Mouse (Mus musculus): Measurements from ENCODE around the gene Rif1. TPM values are rescaled to one million over a fixed set of nuclear protein-coding genes. Genes with fewer than 3 reads are reported as not detected.
"Not testable (repeated sequence)": the region's sequence is repeated elsewhere in the genome, so short reads cannot be mapped to it uniquely, and the experiment has no call there.

Rif1 gene
- polyA plus RNA-seq, 1 experiment from 2014 or later, result 39.4 TPM

DNA sequence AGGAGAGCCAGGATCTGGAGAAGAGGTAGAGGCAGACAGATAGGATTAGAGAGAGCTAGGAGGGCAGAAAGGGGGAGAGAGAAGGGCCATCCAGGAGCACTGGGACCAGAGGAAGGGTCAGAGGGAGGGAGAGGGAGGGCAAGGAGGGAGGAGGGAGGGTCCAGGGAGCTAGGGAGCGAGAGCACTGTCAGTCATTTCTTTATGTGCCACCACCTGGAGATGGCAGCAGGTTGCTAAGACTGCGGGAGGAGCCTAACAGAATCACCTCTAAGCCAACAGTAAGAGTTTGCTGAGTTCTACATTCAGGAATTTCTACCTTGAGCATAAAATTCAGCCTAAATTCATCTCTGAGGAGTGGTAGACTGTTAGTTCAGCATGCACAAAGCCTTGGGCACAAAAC lies 6.0 kb downstream of the Rif1 start:
- H3K36me3 ChIP-seq (ENCODE audit: control insufficient read depth, insufficient read depth, low read length), result peaks cover 3% of the 10 kb centered on the region; the same call in 1 of the 2 replicates
- 95% methylated on average over 2 of the region's 2 CpGs for WGBS
- no peak overlapping the region for H3K9ac ChIP-seq (ENCODE audit: low read length)
- no peak overlapping the region for H3K4me3 ChIP-seq (ENCODE audit: low read depth, low read length)
- no peak overlapping the region for H3K27ac ChIP-seq (ENCODE audit: low read depth, low read length)
- H3K4me1 ChIP-seq (ENCODE audit: control insufficient read depth, insufficient read depth, low read length), result 0 out of 2 replicates have a peak, but pooled peaks cover 3% of the 10 kb centered on the region
- H3K4me2 ChIP-seq (ENCODE audit: low read depth), result no peak overlapping the region
- no peaks in the 10 kb centered on the region for H3K9me3 ChIP-seq (ENCODE audit: control insufficient read depth, low read length)
- no peak for ATAC-seq (ENCODE audit: insufficient read depth, low FRiP score, low TSS enrichment)
- no peak for DNase-seq (ENCODE audit: low spot score)
- no peaks in the 10 kb centered on the region for H3K27me3 ChIP-seq (ENCODE audit: control insufficient read depth, insufficient read depth, low read length)

DNA sequence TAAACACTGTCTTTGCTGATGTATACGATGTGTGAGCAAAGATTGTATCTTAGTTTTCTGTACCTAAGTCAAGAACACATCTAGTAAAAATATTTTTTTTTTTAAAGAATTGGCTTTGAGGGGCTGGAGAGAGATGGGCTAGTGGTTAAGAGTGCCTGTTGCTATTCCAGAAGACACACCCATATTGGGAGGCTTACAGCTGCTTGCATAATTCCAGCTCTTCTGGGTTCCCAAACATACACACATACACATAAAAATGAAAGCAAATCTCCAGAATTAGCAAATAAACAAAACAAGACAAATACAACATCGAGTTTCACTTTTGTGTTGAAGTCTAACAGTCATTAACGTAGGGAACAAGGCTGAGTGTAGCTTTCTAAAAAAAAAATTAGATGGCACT lies 11.4 kb downstream of the Rif1 start:
- WGBS, result 93% methylated on average over 3 of the region's 3 CpGs
- Histone ChIP-seq H3K4me1 (ENCODE audit: control insufficient read depth, insufficient read depth, low read length) (no peaks in the 10 kb centered on the region), H3K27ac (ENCODE audit: low read depth, low read length) (no peak overlapping the region), H3K27me3 (ENCODE audit: control insufficient read depth, insufficient read depth, low read length) (no peaks in the 10 kb centered on the region), H3K9ac (ENCODE audit: low read length) (no peak overlapping the region), H3K36me3 (ENCODE audit: control insufficient read depth, insufficient read depth, low read length) (peaks cover 2% of the 10 kb centered on the region), H3K4me2 (ENCODE audit: low read depth) (no peak overlapping the region), H3K9me3 (ENCODE audit: control insufficient read depth, low read length) (no peaks in the 10 kb centered on the region), H3K4me3 (ENCODE audit: low read depth, low read length) (no peak overlapping the region)
- no peak for ATAC-seq (ENCODE audit: insufficient read depth, low FRiP score, low TSS enrichment)
- DNase-seq (ENCODE audit: low spot score), result no peak

DNA sequence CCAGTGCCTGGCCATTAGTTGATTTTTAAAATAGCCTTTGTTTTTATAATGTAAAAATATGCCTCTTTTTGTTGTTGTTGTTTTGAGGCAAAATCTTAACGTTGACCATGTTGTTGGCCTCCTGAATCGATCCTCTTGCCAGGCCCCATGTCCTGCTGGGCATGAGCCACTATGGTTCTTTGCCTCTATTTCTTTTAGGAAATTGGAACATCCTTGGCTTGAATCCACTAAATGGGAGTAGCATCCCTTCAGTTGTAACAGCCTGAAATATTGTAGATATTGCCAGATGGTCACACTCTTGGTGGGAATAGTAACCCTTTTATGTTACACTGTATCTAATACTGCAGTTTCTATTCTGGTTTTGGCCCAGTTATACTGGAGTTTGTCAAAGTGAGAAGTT lies 11.9 kb downstream of the Rif1 start:
- H3K9me3 ChIP-seq (ENCODE audit: control insufficient read depth, low read length), result no peaks in the 10 kb centered on the region
- H3K27ac ChIP-seq (ENCODE audit: low read depth, low read length), result no peak overlapping the region
- no peaks in the 10 kb centered on the region for H3K4me1 ChIP-seq (ENCODE audit: control insufficient read depth, insufficient read depth, low read length)
- no peaks in the 10 kb centered on the region for H3K27me3 ChIP-seq (ENCODE audit: control insufficient read depth, insufficient read depth, low read length)
- H3K36me3 ChIP-seq (ENCODE audit: control insufficient read depth, insufficient read depth, low read length), result peaks cover 2% of the 10 kb centered on the region
- H3K4me3 ChIP-seq (ENCODE audit: low read depth, low read length), result no peak overlapping the region
- DNase-seq (ENCODE audit: low spot score) (no peak), ATAC-seq (ENCODE audit: insufficient read depth, low FRiP score, low TSS enrichment) (no peak)
- WGBS, result 96% methylated on average over 2 of the region's 2 CpGs
- H3K4me2 ChIP-seq (ENCODE audit: low read depth), result no peak overlapping the region
- H3K9ac ChIP-seq (ENCODE audit: low read length), result no peak overlapping the region

DNA sequence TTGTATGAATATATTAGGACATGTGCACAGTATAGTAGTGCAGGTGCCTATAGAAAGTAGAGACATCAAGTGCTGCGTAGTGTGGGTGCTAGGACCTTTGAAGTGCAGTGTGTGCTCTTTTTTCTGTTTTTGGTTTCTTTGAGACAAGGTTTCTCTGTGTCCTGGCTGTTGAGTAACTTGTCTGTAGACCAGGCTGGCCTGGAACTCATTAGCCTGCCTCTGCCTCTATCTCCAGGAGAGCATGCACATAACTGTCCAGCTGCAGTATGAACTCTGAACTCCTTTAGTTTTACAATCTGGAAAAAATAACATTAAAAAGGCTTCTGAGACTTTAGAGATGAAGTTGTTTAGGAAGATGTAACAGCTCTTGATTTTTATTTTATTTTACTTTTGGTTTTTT lies 41.5 kb downstream of the Rif1 start:
- 69% methylated on average over 1 of the region's 1 CpGs for WGBS
- H3K27me3 ChIP-seq (ENCODE audit: control insufficient read depth, insufficient read depth, low read length), result no peaks in the 10 kb centered on the region
- H3K36me3 ChIP-seq (ENCODE audit: control insufficient read depth, insufficient read depth, low read length), result peaks cover 14% of the 10 kb centered on the region
- DNase-seq (ENCODE audit: low spot score) (no peak), ATAC-seq (ENCODE audit: insufficient read depth, low FRiP score, low TSS enrichment) (no peak)
- no peak overlapping the region for H3K27ac ChIP-seq (ENCODE audit: low read depth, low read length)
- H3K4me3 ChIP-seq (ENCODE audit: low read depth, low read length), result no peak overlapping the region
- H3K9ac ChIP-seq (ENCODE audit: low read length), result no peak overlapping the region
- no peak overlapping the region for H3K4me2 ChIP-seq (ENCODE audit: low read depth)
- H3K9me3 ChIP-seq (ENCODE audit: control insufficient read depth, low read length), result no peaks in the 10 kb centered on the region
- no peaks in the 10 kb centered on the region for H3K4me1 ChIP-seq (ENCODE audit: control insufficient read depth, insufficient read depth, low read length)

DNA sequence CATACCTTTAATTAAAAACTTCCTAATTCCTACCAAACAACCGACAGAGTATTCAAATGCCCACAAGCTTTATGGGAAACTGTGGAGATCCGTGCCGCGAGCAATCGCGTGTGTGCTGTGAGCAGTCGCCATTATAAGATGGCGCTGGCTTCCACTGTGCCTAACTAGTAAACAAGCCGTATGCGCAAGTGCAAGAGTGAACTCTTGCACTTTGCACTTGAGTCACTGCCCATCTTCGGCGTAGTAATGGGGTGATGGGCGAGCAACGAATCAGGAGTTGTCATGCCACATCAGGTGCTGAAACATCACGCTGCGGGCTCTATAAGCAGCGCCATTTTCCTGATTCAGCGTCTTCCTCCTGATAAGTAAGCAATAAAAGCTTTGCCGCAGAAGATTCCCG lies 58.7 kb downstream of the Rif1 start:
- 97% methylated on average over 20 of the region's 20 CpGs for WGBS
- not testable (repeated sequence) for DNase-seq (ENCODE audit: low spot score); H3K9ac ChIP-seq (ENCODE audit: low read length); H3K27me3 ChIP-seq (ENCODE audit: control insufficient read depth, insufficient read depth, low read length); H3K9me3 ChIP-seq (ENCODE audit: control insufficient read depth, low read length); H3K4me1 ChIP-seq (ENCODE audit: control insufficient read depth, insufficient read depth, low read length); H3K36me3 ChIP-seq (ENCODE audit: control insufficient read depth, insufficient read depth, low read length); H3K4me2 ChIP-seq (ENCODE audit: low read depth); ATAC-seq (ENCODE audit: insufficient read depth, low FRiP score, low TSS enrichment); H3K4me3 ChIP-seq (ENCODE audit: low read depth, low read length); H3K27ac ChIP-seq (ENCODE audit: low read depth, low read length)

DNA sequence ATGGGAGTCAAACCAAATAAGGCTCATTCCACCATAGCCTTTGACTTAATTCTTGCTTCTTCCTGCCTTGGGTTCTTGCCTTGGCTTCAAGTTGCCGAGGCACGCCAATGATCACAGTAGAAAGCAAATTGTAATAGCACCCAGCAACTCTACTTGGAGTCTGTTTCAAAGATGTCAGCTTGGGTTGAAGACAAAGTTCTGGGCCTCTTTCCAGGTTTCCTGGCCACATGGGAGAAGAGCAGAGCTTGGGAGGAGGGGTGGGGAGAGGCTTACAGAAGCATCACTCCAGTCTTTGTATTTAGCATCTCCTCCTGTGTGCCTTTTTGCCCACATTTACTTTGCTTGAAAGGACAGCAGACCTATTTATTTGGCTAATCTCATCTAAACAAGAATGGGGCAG lies 60.7 kb downstream of the Rif1 start:
- ATAC-seq (ENCODE audit: insufficient read depth, low FRiP score, low TSS enrichment) (no peak), DNase-seq (ENCODE audit: low spot score) (no peak)
- Histone ChIP-seq H3K27ac (ENCODE audit: low read depth, low read length) (no peak overlapping the region), H3K9me3 (ENCODE audit: control insufficient read depth, low read length) (no peaks in the 10 kb centered on the region), H3K9ac (ENCODE audit: low read length) (no peak overlapping the region), H3K4me3 (ENCODE audit: low read depth, low read length) (no peak overlapping the region), H3K4me2 (ENCODE audit: low read depth) (no peak overlapping the region), H3K36me3 (ENCODE audit: control insufficient read depth, insufficient read depth, low read length) (no peaks in the 10 kb centered on the region), H3K27me3 (ENCODE audit: control insufficient read depth, insufficient read depth, low read length) (no peaks in the 10 kb centered on the region), H3K4me1 (ENCODE audit: control insufficient read depth, insufficient read depth, low read length) (no peaks in the 10 kb centered on the region)
- WGBS, result 96% methylated on average over 2 of the region's 2 CpGs

DNA sequence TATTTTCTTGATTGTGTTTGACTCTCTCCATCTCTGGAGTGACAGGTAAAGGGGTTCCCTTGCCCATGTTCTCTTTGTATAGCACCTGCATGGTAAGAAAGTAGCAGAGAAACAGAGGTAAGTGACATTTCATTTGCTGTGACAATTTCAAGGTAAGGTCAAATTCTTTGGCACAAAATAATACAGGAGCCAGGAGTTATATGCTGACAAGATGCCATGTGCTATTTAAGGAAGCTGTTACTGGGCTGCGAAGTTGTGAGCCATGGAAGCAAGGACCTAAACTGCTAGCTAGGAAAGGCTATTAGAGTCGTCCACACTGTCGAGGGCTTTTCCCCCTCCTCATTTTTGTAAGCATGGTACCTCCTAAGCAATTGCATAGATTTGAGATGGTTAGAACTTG lies 80.4 kb downstream of the Rif1 start:
- 72% methylated on average over 3 of the region's 3 CpGs for WGBS
- no peak overlapping the region for H3K9ac ChIP-seq (ENCODE audit: low read length)
- H3K4me1 ChIP-seq (ENCODE audit: control insufficient read depth, insufficient read depth, low read length), result no peaks in the 10 kb centered on the region
- no peak overlapping the region for H3K4me3 ChIP-seq (ENCODE audit: low read depth, low read length)
- no peaks in the 10 kb centered on the region for H3K36me3 ChIP-seq (ENCODE audit: control insufficient read depth, insufficient read depth, low read length)
- H3K27ac ChIP-seq (ENCODE audit: low read depth, low read length), result no peak overlapping the region
- ATAC-seq (ENCODE audit: insufficient read depth, low FRiP score, low TSS enrichment) (no peak), DNase-seq (ENCODE audit: low spot score) (no peak)
- no peaks in the 10 kb centered on the region for H3K27me3 ChIP-seq (ENCODE audit: control insufficient read depth, insufficient read depth, low read length)
- no peak overlapping the region for H3K4me2 ChIP-seq (ENCODE audit: low read depth)
- no peaks in the 10 kb centered on the region for H3K9me3 ChIP-seq (ENCODE audit: control insufficient read depth, low read length)

DNA sequence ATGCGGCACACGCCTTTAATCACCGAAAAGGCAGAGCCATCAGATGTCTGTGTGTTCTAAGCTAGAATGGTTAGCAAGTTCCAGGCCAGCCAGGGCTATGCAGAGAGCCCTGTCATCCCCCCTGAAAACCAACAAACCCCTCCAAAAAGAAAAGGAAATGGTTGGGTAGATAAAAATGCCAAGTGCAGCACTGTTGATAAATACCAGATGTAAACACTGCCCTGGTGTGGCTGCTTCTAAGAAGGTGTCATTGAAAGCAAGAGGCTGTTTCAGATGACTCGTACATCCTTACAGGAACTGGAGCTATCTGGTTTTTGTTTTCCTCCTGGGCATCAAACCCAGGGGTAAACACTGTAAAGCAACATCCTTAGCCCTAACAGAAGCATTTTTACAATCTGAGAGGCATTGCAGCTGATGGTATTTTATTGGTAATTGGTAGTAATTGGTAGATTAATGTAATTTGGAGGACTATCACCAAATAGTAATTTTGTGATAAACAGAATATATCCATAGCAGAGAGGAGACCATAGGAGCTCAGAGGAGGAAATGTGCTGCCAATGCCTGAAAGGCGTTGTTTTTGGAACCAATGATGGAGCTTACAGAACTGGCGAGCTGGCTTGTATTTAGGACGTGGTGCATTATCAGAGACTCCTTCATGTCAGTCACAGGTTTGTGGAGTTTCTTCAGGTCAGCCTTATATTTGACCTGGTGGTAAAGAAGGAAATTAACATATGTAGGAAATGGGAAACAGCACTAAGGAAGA lies 96.8 kb downstream of the Rif1 start:
- no peak overlapping the region for H3K4me3 ChIP-seq (ENCODE audit: low read depth, low read length)
- no peaks in the 10 kb centered on the region for H3K4me1 ChIP-seq (ENCODE audit: control insufficient read depth, insufficient read depth, low read length)
- no peaks in the 10 kb centered on the region for H3K9me3 ChIP-seq (ENCODE audit: control insufficient read depth, low read length)
- H3K36me3 ChIP-seq (ENCODE audit: control insufficient read depth, insufficient read depth, low read length), result no peaks in the 10 kb centered on the region
- H3K27me3 ChIP-seq (ENCODE audit: control insufficient read depth, insufficient read depth, low read length), result no peaks in the 10 kb centered on the region
- no peak for DNase-seq (ENCODE audit: low spot score)
- 91% methylated on average over 7 of the region's 7 CpGs for WGBS
- H3K9ac ChIP-seq (ENCODE audit: low read length), result no peak overlapping the region
- H3K27ac ChIP-seq (ENCODE audit: low read depth, low read length), result no peak overlapping the region
- no peak overlapping the region for H3K4me2 ChIP-seq (ENCODE audit: low read depth)
- ATAC-seq (ENCODE audit: insufficient read depth, low FRiP score, low TSS enrichment), result no peak
